Mouse (Mus musculus) lung, postnatal 0 days (tissue): ENCODE results near the gene Chd2. TPM values are rescaled to one million over a fixed set of nuclear protein-coding genes. Genes with fewer than 3 reads are reported as not detected.
A peak's percentile ranks its signal among the peaks of the same experiment; 100 is the strongest.

Source experiments
- ATAC-seq: fragments of 200-750 bp; cut with Nextera tagmentation; 2 replicates; pipeline ENCODE4 v1.8.0; 2017; ENCODE audit warnings: moderate library complexity
- DNase-seq: peaks from one replicate; pipeline ENCODE4 v3.0.0-alpha.2; 2016; ENCODE audit warnings: low spot score
- H3K27ac ChIP-seq: fragments of 300-500 bp; sonication (generic); 2 replicates; pipeline ENCODE4 v1.5.1; 2014; ENCODE audit warnings: antibody characterized with exemption, mild to moderate bottlenecking, low read length, mixed read lengths
- H3K27me3 ChIP-seq: fragments of 300-500 bp; sonication (generic); replicated peaks from 2 replicates; pipeline ENCODE4 v1.6.1; 2014; ENCODE audit warnings: low read length, mixed read lengths; ENCODE audit not compliant: insufficient read depth
- H3K36me3 ChIP-seq: fragments of 300-500 bp; sonication (generic); 2 replicates; pipeline ENCODE4 v1.6.1; 2014; ENCODE audit warnings: low read length, mixed read lengths; ENCODE audit not compliant: insufficient read depth
- H3K4me1 ChIP-seq: fragments of 300-500 bp; sonication (generic); 2 replicates; pipeline ENCODE4 v1.6.1; 2014; ENCODE audit warnings: antibody characterized with exemption, low read depth, low read length, mixed read lengths; ENCODE audit not compliant: insufficient read depth
- H3K4me2 ChIP-seq: fragments of 300-500 bp; sonication (generic); replicated peaks from 2 replicates; pipeline ENCODE4 v1.6.1; 2014; ENCODE audit warnings: low read depth, mild to moderate bottlenecking, low read length, moderate library complexity, mixed read lengths
- H3K4me3 ChIP-seq: fragments of 300-500 bp; sonication (generic); 2 replicates; pipeline ENCODE4 v1.5.1; 2014; ENCODE audit warnings: low read depth, low read length
- H3K9ac ChIP-seq: fragments of 300-500 bp; sonication (generic); replicated peaks from 2 replicates; pipeline ENCODE4 v1.6.1; 2014; ENCODE audit warnings: low read depth, mild to moderate bottlenecking
- H3K9me3 ChIP-seq: fragments of 300-500 bp; sonication (generic); 2 replicates; pipeline ENCODE4 v1.6.1; 2016; ENCODE audit warnings: low read length, mixed read lengths
- CTCF ChIP-seq: IDR thresholded peaks from 2 replicates; pipeline ENCODE4 v1.5.1; 2016; ENCODE audit warnings: antibody characterized with exemption, mild to moderate bottlenecking
- EP300 ChIP-seq: IDR thresholded peaks from 2 replicates; pipeline ENCODE4 v1.6.1; 2016; ENCODE audit warnings: antibody characterized with exemption, mild to moderate bottlenecking, control low read depth
- WGBS: fragments of 180-500 bp; shearing (Covaris S2); extraction: QIAGEN DNeasy Blood & Tissue Kit; methylation state at CpG from one replicate; pipeline ENCODE4 v1.1.7; 2014; 5-methylcytosine and 5-hydroxymethylcytosine counted together
- polyA plus RNA-seq: library from polyadenylated mRNA; unstranded; fragments of >200 nt; fragmentation: Nextera tagmentation; extraction: Ambion mirVana; gene quantifications from 2 replicates; pipeline ENCODE4 v1.2.1, GENCODE M21; 2015

Gene Chd2
- polyA plus RNA-seq, 1 experiment from 2014 or later = 38.0 TPM

DNA sequence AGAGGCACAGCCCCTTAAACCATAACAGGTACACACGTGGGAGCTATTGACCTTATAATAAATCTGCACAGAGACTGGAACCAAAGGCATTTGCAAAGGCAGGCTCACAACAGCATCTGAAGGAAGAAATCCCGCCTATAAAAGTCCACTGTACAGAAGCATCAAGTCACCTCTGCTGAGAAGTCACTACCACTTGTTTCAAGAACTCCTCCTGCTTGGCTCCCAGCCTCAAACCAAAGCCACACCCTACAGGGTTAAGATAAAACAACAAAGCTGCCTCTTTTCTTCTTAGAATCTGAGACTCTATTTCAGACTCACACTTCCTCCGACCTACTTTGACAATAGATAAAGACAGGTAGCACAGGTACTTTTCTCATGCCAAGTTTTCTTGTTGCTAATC is 62.1 kb downstream of the Chd2 start:
- DNase-seq = peak; percentile 11
- Histone ChIP-seq H3K27ac (no peak overlapping the region), H3K4me3 (no peak overlapping the region), H3K27me3 (no peaks in the 10 kb centered on the region), H3K9me3 (no peaks in the 10 kb centered on the region), H3K4me2 (no peak overlapping the region), H3K36me3 (peaks cover 53% of the 10 kb centered on the region), H3K9ac (no peak overlapping the region), H3K4me1 (no peaks in the 10 kb centered on the region)
- 55% methylated on average over 3 of the region's 3 CpGs for WGBS
- no peak for TF ChIP-seq EP300
- TF ChIP-seq CTCF = no peak
- no peak for ATAC-seq

GRCm38 (mm10) chr7:73478157-73479058 is 63.2 kb downstream of the Chd2 start:
- no peak for ATAC-seq
- no peak for DNase-seq
- Histone ChIP-seq H3K27ac (no peak overlapping the region), H3K4me2 (no peak overlapping the region), H3K4me1 (no peaks in the 10 kb centered on the region), H3K36me3 (peaks cover 61% of the 10 kb centered on the region), H3K9me3 (no peaks in the 10 kb centered on the region), H3K4me3 (no peak overlapping the region), H3K9ac (no peak overlapping the region), H3K27me3 (no peaks in the 10 kb centered on the region)
- no peak for TF ChIP-seq CTCF
- no peak for TF ChIP-seq EP300
- 76% methylated on average over 11 of the region's 11 CpGs for WGBS

DNA sequence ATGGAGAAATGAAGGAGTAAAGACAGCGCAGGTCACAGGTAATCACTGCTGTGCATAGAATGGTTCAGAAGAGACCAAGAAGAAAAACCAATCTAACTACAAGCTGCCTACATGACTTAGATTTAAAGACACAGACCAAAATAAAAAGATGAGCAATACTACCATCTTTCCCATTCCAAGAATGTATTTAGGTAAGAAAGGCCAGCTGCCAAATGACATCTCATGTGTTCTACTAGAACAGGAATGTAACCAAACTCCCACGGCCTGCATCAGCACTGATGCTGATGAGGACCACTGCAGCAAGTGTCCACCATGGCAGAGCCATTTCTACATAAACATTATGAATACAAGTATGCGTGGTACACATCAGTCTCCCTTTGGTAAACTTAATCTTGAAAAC is 73.9 kb downstream of the Chd2 start:
- TF ChIP-seq EP300 (no peak), CTCF (no peak)
- Histone ChIP-seq H3K36me3 (peaks cover 70% of the 10 kb centered on the region), H3K9me3 (no peaks in the 10 kb centered on the region), H3K9ac (no peak overlapping the region), H3K4me1 (no peaks in the 10 kb centered on the region), H3K27ac (no peak overlapping the region), H3K4me3 (no peak overlapping the region), H3K4me2 (no peak overlapping the region), H3K27me3 (no peaks in the 10 kb centered on the region)
- ATAC-seq (no peak), DNase-seq (no peak)
- WGBS = 89% methylated on average over 3 of the region's 3 CpGs

- no peaks in the 10 kb centered on the region for H3K27me3 ChIP-seq
- WGBS = 82% methylated on average over 2 of the region's 2 CpGs
- TF ChIP-seq EP300 (no peak), CTCF (no peak)
- H3K36me3 ChIP-seq = peaks cover 54% of the 10 kb centered on the region
- H3K9ac ChIP-seq = no peak overlapping the region
- no peaks in the 10 kb centered on the region for H3K9me3 ChIP-seq
- no peaks in the 10 kb centered on the region for H3K4me1 ChIP-seq
- H3K27ac ChIP-seq = no peak overlapping the region
- ATAC-seq (no peak), DNase-seq (no peak)
- H3K4me2 ChIP-seq = no peak overlapping the region
- H3K4me3 ChIP-seq = no peak overlapping the region
These were observed 78.1 kb downstream of the Chd2 start for GRCm38 (mm10) chr7:73463546-73463945.

- H3K4me3 ChIP-seq = no peak overlapping the region
- no peaks in the 10 kb centered on the region for H3K4me1 ChIP-seq
- H3K4me2 ChIP-seq = no peak overlapping the region
- TF ChIP-seq CTCF (no peak), EP300 (no peak)
- no peak for DNase-seq
- 90% methylated on average over 12 of the region's 12 CpGs for WGBS
- H3K27ac ChIP-seq = no peak overlapping the region
- no peaks in the 10 kb centered on the region for H3K9me3 ChIP-seq
- peaks cover 59% of the 10 kb centered on the region for H3K36me3 ChIP-seq
- H3K27me3 ChIP-seq = no peaks in the 10 kb centered on the region
- no peak for ATAC-seq
- H3K9ac ChIP-seq = no peak overlapping the region
These were observed 87.5 kb downstream of the Chd2 start for GRCm38 (mm10) chr7:73454113-73454512.

- H3K27me3 ChIP-seq = no peaks in the 10 kb centered on the region
- no peak for TF ChIP-seq CTCF
- TF ChIP-seq EP300 = no peak
- no peak overlapping the region for H3K4me2 ChIP-seq
- 89% methylated on average over 3 of the region's 3 CpGs for WGBS
- H3K9ac ChIP-seq = no peak overlapping the region
- ATAC-seq (no peak), DNase-seq (no peak)
- no peaks in the 10 kb centered on the region for H3K9me3 ChIP-seq
- H3K4me3 ChIP-seq = no peak overlapping the region
- no peak overlapping the region for H3K27ac ChIP-seq
- no peaks in the 10 kb centered on the region for H3K4me1 ChIP-seq
- peaks cover 71% of the 10 kb centered on the region for H3K36me3 ChIP-seq
These were observed 89.3 kb downstream of the Chd2 start for GRCm38 (mm10) chr7:73452187-73452808.
